Mouse (Mus musculus) liver, embryonic 14.5 days (tissue): ENCODE data around the gene Tmem131l. TPM values are rescaled to one million over a fixed set of nuclear protein-coding genes. Genes with fewer than 3 reads are reported as not detected.

ENCODE experiments used
- ATAC-seq: fragments of 200-750 bp; cut with Nextera tagmentation; 2 replicates; pipeline ENCODE4 v1.8.0; 2017; ENCODE audit warnings: moderate number of reproducible peaks, mild to moderate bottlenecking, moderate library complexity; ENCODE audit not compliant: insufficient read depth
- DNase-seq, 3 experiments: peaks; one replicate each; pipeline ENCODE4 v3.0.0-alpha.2; 2012 to 2013; ENCODE audit warnings: low read depth in 3 of 3, low spot score in 3 of 3
- H3K27ac ChIP-seq: fragments of 300-500 bp; sonication (generic); 2 replicates; pipeline ENCODE4 v1.5.1; 2014; ENCODE audit warnings: moderate library complexity, mild to moderate bottlenecking, control low read depth, inconsistent platforms
- H3K27me3 ChIP-seq: fragments of 300-500 bp; sonication (generic); 2 replicates; pipeline ENCODE4 v1.6.1; 2014; ENCODE audit warnings: mild to moderate bottlenecking, low read length, moderate library complexity; ENCODE audit not compliant: control insufficient read depth, insufficient read depth
- H3K36me3 ChIP-seq: fragments of 300-500 bp; sonication (generic); replicated peaks from 2 replicates; pipeline ENCODE4 v1.6.1; 2014; ENCODE audit warnings: low read depth; ENCODE audit not compliant: control insufficient read depth, insufficient read depth
- H3K4me1 ChIP-seq, 2 experiments: fragments of 200-500 bp in 1 of 2; fragments of 300-500 bp in 1 of 2; sonication (generic) in 1 of 2; replicated peaks; 2 replicates each; pipeline ENCODE4 v1.6.1; 2012 to 2014; ENCODE audit warnings: antibody characterized with exemption in 1 of 2, inconsistent platforms in 1 of 2, low read length in 1 of 2; ENCODE audit not compliant: control insufficient read depth in 2 of 2, insufficient read depth in 2 of 2
- H3K4me2 ChIP-seq: fragments of 300-500 bp; sonication (generic); 2 replicates; pipeline ENCODE4 v1.6.1; 2014; ENCODE audit warnings: low read depth, mild to moderate bottlenecking, control low read depth, moderate library complexity
- H3K4me3 ChIP-seq, 2 experiments: fragments of 200-500 bp in 1 of 2; fragments of 300-500 bp in 1 of 2; sonication (generic) in 1 of 2; 2 replicates each; pipeline ENCODE4 v1.5.1; 2012 to 2014; ENCODE audit warnings: low read depth in 2 of 2, low read length in 2 of 2, mild to moderate bottlenecking in 2 of 2, control low read depth in 1 of 2, inconsistent platforms in 1 of 2, moderate library complexity in 1 of 2; ENCODE audit not compliant: insufficient read depth in 1 of 2
- H3K9ac ChIP-seq: fragments of 300-500 bp; sonication (generic); replicated peaks from 2 replicates; pipeline ENCODE4 v1.6.1; 2014; ENCODE audit warnings: mild to moderate bottlenecking, control low read depth, moderate library complexity
- H3K9me3 ChIP-seq: fragments of 300-500 bp; sonication (generic); 2 replicates; pipeline ENCODE4 v1.6.1; 2016; ENCODE audit warnings: low read length, mixed read lengths; ENCODE audit not compliant: control insufficient read depth
- CTCF ChIP-seq: IDR thresholded peaks from 2 replicates; pipeline ENCODE4 v1.5.1; 2016; ENCODE audit warnings: antibody characterized with exemption, low read depth, control low read depth
- EP300 ChIP-seq: IDR thresholded peaks from 2 replicates; pipeline ENCODE4 v1.6.1; 2016; ENCODE audit warnings: antibody characterized with exemption, low read depth
- WGBS: fragments of 180-500 bp; shearing (Covaris S2); extraction: QIAGEN DNeasy Blood & Tissue Kit; methylation state at CpG from one replicate; pipeline ENCODE4 v1.1.7; 2014; ENCODE audit not compliant: insufficient replicate concordance; 5-methylcytosine and 5-hydroxymethylcytosine counted together
- polyA plus RNA-seq, 2 experiments: library from polyadenylated mRNA; depleted of rRNA in 1 of 2; stranded (reverse) in 1 of 2; unstranded in 1 of 2; fragments of >200 nt; fragmentation: Nextera tagmentation in 1 of 2; extraction: Ambion mirVana in 1 of 2; gene quantifications; 2 replicates each; pipeline versions ENCODE4 v1.2.1 to v1.2.3; 2012 to 2014

Tmem131l gene
- polyA plus RNA-seq, 2 experiments: 18.9 to 24.5 TPM

GRCm38 (mm10) chr3:83946848-83947247 is 93.1 kb downstream of the Tmem131l start:
- Histone ChIP-seq H3K36me3 (peaks cover 6% of the 10 kb centered on the region), H3K4me3 (no peak overlapping the region), H3K9me3 (no peaks in the 10 kb centered on the region), H3K4me1 (peaks cover 0 to 4% of the 10 kb centered on the region in 2 experiments; a peak in 2 of 4 replicates), H3K9ac (no peak overlapping the region), H3K27me3 (no peaks in the 10 kb centered on the region), H3K4me2 (no peak overlapping the region), H3K27ac (no peak overlapping the region)
- peak in 1 of 3 experiments; percentile 16 for DNase-seq
- WGBS: 42% methylated on average over 1 of the region's 1 CpGs
- ATAC-seq: no peak
- TF ChIP-seq EP300 (no peak), CTCF (peak; percentile 43)

GRCm38 (mm10) chr3:83943691-83944090 is 96.3 kb downstream of the Tmem131l start:
- peaks cover 0 to 4% of the 10 kb centered on the region in 2 experiments; a peak in 2 of 4 replicates for H3K4me1 ChIP-seq
- ATAC-seq: no peak
- no peaks in the 10 kb centered on the region for H3K27me3 ChIP-seq
- WGBS: 81% methylated on average over 2 of the region's 2 CpGs
- H3K9ac ChIP-seq: no peak overlapping the region
- H3K36me3 ChIP-seq: peaks cover 21% of the 10 kb centered on the region
- H3K27ac ChIP-seq: no peak overlapping the region
- TF ChIP-seq EP300 (no peak), CTCF (no peak)
- H3K4me2 ChIP-seq: no peak overlapping the region
- H3K9me3 ChIP-seq: no peaks in the 10 kb centered on the region
- DNase-seq: no peak
- no peak overlapping the region for H3K4me3 ChIP-seq

- Histone ChIP-seq H3K27me3 (no peaks in the 10 kb centered on the region), H3K4me2 (no peak overlapping the region), H3K27ac (no peak overlapping the region), H3K9ac (no peak overlapping the region), H3K4me3 (no peak overlapping the region), H3K4me1 (peaks cover 0 to 4% of the 10 kb centered on the region in 2 experiments; a peak in 2 of 4 replicates), H3K9me3 (no peaks in the 10 kb centered on the region), H3K36me3 (peaks cover 25% of the 10 kb centered on the region)
- 77% methylated on average over 4 of the region's 4 CpGs for WGBS
- ATAC-seq (no peak), DNase-seq (no peak)
- TF ChIP-seq CTCF: no peak
- TF ChIP-seq EP300: no peak
These were observed 96.8 kb downstream of the Tmem131l start for GRCm38 (mm10) chr3:83943212-83943611.

DNA sequence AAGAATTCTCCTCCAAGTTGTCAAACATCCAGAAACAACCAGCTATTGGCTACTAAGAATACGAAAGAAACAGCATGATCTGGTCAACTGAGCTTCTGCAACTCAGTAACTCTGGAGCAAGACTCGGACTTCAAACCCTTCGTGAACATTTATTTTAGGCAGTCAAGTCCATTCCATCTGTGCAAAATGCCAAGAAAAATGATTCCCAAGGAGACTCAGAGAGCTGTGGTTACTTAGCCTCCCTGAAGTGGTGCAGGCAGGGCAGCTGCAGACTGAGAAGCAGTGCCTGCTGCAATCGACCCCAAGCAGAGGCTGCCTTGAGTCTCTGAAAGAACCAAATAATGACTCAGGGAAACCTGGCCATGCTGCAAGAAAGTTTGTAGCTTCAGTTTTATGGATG is 98.1 kb downstream of the Tmem131l start:
- no peak overlapping the region for H3K27ac ChIP-seq
- no peaks in the 10 kb centered on the region for H3K4me1 ChIP-seq
- H3K27me3 ChIP-seq: no peaks in the 10 kb centered on the region
- no peak for DNase-seq
- WGBS: 82% methylated on average over 4 of the region's 4 CpGs
- no peak overlapping the region for H3K9ac ChIP-seq
- H3K4me2 ChIP-seq: no peak overlapping the region
- TF ChIP-seq EP300 (no peak), CTCF (no peak)
- H3K9me3 ChIP-seq: no peaks in the 10 kb centered on the region
- no peak for ATAC-seq
- H3K4me3 ChIP-seq: no peak overlapping the region
- peaks cover 33% of the 10 kb centered on the region for H3K36me3 ChIP-seq

GRCm38 (mm10) chr3:83938871-83939270 is 101.1 kb downstream of the Tmem131l start:
- Histone ChIP-seq H3K9me3 (no peaks in the 10 kb centered on the region), H3K27me3 (no peaks in the 10 kb centered on the region), H3K27ac (no peak overlapping the region), H3K36me3 (peaks cover 46% of the 10 kb centered on the region), H3K4me3 (no peak overlapping the region), H3K9ac (no peak overlapping the region), H3K4me1 (no peaks in the 10 kb centered on the region), H3K4me2 (no peak overlapping the region)
- no peak for ATAC-seq
- DNase-seq: no peak
- WGBS: 77% methylated on average over 5 of the region's 5 CpGs
- TF ChIP-seq EP300 (no peak), CTCF (no peak)
